Mouse (Mus musculus) CH12.LX (cell line): ENCODE measurements around the gene Iqcf5. TPM values are rescaled to one million over a fixed set of nuclear protein-coding genes. Genes with fewer than 3 reads are reported as not detected.

Experiments used
- DNase-seq: peaks from one replicate; pipeline ENCODE4 v3.0.0-alpha.2; 2013; ENCODE audit errors: extremely low read depth
- H3K27ac ChIP-seq: 2 replicates; pipeline ENCODE4 v1.5.1; 2012; ENCODE audit warnings: low read depth, mild to moderate bottlenecking, control low read depth, moderate library complexity; ENCODE audit not compliant: insufficient read depth
- H3K27me3 ChIP-seq: replicated peaks from 2 replicates; pipeline ENCODE3; 2012; ENCODE audit warnings: inconsistent platforms
- H3K36me3 ChIP-seq, 2 experiments: replicated peaks in 1 of 2; 2 replicates each; pipeline versions ENCODE3 to v1.6.1; 2012; ENCODE audit warnings: inconsistent platforms in 1 of 2, low read length in 1 of 2, mild to moderate bottlenecking in 1 of 2, mixed read lengths in 1 of 2, moderate library complexity in 1 of 2; ENCODE audit not compliant: control insufficient read depth in 1 of 2, insufficient read depth in 1 of 2
- H3K4me1 ChIP-seq, 2 experiments: 2 replicates each; pipeline ENCODE4 v1.6.1; 2012; ENCODE audit warnings: inconsistent platforms in 1 of 2, moderate library complexity in 1 of 2; ENCODE audit not compliant: insufficient read depth in 2 of 2, control insufficient read depth in 1 of 2
- H3K4me2 ChIP-seq: 2 replicates; pipeline ENCODE4 v1.6.1; 2012; ENCODE audit warnings: low read depth, mild to moderate bottlenecking, control low read depth; ENCODE audit not compliant: poor library complexity, insufficient read depth, severe bottlenecking
- H3K4me3 ChIP-seq, 3 experiments: fragments of 150-350 bp in 1 of 3; sonication (generic) in 1 of 3; replicated peaks in 1 of 3; 2 replicates each; pipeline versions ENCODE3 to v1.5.1; 2011 to 2012; ENCODE audit warnings: low read depth in 2 of 3, low read length in 2 of 3, mild to moderate bottlenecking in 2 of 3, moderate library complexity in 2 of 3, control low read depth in 1 of 3, improper control_type of control experiment in 1 of 3, inconsistent platforms in 1 of 3, mixed read lengths in 1 of 3; ENCODE audit not compliant: poor library complexity in 1 of 3
- H3K79me2 ChIP-seq: replicated peaks from 2 replicates; pipeline ENCODE4 v1.6.1; 2012; ENCODE audit warnings: mild to moderate bottlenecking, moderate library complexity; ENCODE audit not compliant: control insufficient read depth, poor library complexity, insufficient read depth, severe bottlenecking; ENCODE audit errors: extremely low read depth
- H3K9ac ChIP-seq: 2 replicates; pipeline ENCODE4 v1.6.1; 2012; ENCODE audit warnings: low read depth, mild to moderate bottlenecking, control low read depth, moderate library complexity; ENCODE audit not compliant: insufficient read depth
- H3K9me3 ChIP-seq: replicated peaks from 2 replicates; pipeline ENCODE3; 2012; ENCODE audit warnings: low read length, inconsistent platforms, mixed read lengths
- CHD1 ChIP-seq: IDR thresholded peaks from 2 replicates; pipeline ENCODE4 v1.6.1; 2012; ENCODE audit warnings: low read depth, low read length, improper control_type of control experiment, inconsistent platforms
- CTCF ChIP-seq, 2 experiments: IDR thresholded peaks in 1 of 2; conservative IDR thresholded peaks in 1 of 2; 2 replicates each; pipeline ENCODE4 v1.5.1; 2011 to 2012; ENCODE audit warnings: low read depth in 2 of 2, low read length in 2 of 2, improper control_type of control experiment in 1 of 2, inconsistent platforms in 1 of 2, mild to moderate bottlenecking in 1 of 2, moderate library complexity in 1 of 2
- ELF1 ChIP-seq: IDR thresholded peaks from 2 replicates; pipeline ENCODE4 v1.6.1; 2014; ENCODE audit warnings: low read depth, mild to moderate bottlenecking, inconsistent platforms, low read length, improper control_type of control experiment
- ETS1 ChIP-seq: conservative IDR thresholded peaks from 2 replicates; pipeline ENCODE4 v1.6.1; 2012; ENCODE audit warnings: low read depth, mild to moderate bottlenecking, inconsistent platforms, low read length, improper control_type of control experiment, moderate library complexity
- IRF4 ChIP-seq: IDR thresholded peaks from 2 replicates; pipeline ENCODE4 v1.6.1; 2014; ENCODE audit warnings: low read depth, mild to moderate bottlenecking, inconsistent platforms, low read length, improper control_type of control experiment
- JUN ChIP-seq: IDR thresholded peaks from 2 replicates; pipeline ENCODE4 v1.6.1; 2011; ENCODE audit warnings: low read depth, mild to moderate bottlenecking, low read length, improper control_type of control experiment, moderate library complexity; ENCODE audit not compliant: insufficient read depth
- JUND ChIP-seq: conservative IDR thresholded peaks from 2 replicates; pipeline ENCODE4 v1.6.1; 2011; ENCODE audit warnings: low read depth, low read length, improper control_type of control experiment
- KAT2A ChIP-seq: IDR thresholded peaks from 2 replicates; pipeline ENCODE4 v1.6.1; 2012; ENCODE audit warnings: low read length, improper control_type of control experiment, inconsistent platforms; ENCODE audit not compliant: insufficient replicate concordance
- MAX ChIP-seq: IDR thresholded peaks from 2 replicates; pipeline ENCODE4 v1.6.1; 2011; ENCODE audit warnings: low read length, improper control_type of control experiment
- MXI1 ChIP-seq: IDR thresholded peaks from 2 replicates; pipeline ENCODE4 v1.6.1; 2011; ENCODE audit warnings: mild to moderate bottlenecking, low read depth, low read length, improper control_type of control experiment
- NELFE ChIP-seq: IDR thresholded peaks from 2 replicates; pipeline ENCODE4 v1.6.1; 2011; ENCODE audit warnings: low read depth, low read length, improper control_type of control experiment
- TBP ChIP-seq: conservative IDR thresholded peaks from 2 replicates; pipeline ENCODE4 v1.6.1; 2011; ENCODE audit warnings: low read depth, low read length, improper control_type of control experiment
- TCF12 ChIP-seq: IDR thresholded peaks from 2 replicates; pipeline ENCODE4 v1.6.1; 2014; ENCODE audit warnings: low read depth, mild to moderate bottlenecking, inconsistent platforms, low read length, improper control_type of control experiment
- ZKSCAN1 ChIP-seq: IDR thresholded peaks from 2 replicates; pipeline ENCODE4 v1.6.1; 2012; ENCODE audit warnings: low read depth, inconsistent platforms, low read length, improper control_type of control experiment, borderline replicate concordance
- ZMIZ1 ChIP-seq: IDR thresholded peaks from 2 replicates; pipeline ENCODE4 v1.6.1; 2012; ENCODE audit warnings: low read depth, mild to moderate bottlenecking, inconsistent platforms, low read length, improper control_type of control experiment
- dilution Hi-C: fragments of 300-500 bp; cut with MboI; formaldehyde crosslinking; loops from 2 replicates; pipeline ENCODE4 v1.14.3; 2020; ENCODE audit warnings: low sequenced_read_pairs; ENCODE audit not compliant: extremely low pct_unique_long_range_greater_than_20kb, extremely low pct_ligation_motif_present
- in situ Hi-C: fragments of 300-500 bp; cut with MboI; formaldehyde crosslinking; loops from 3 replicates; pipeline ENCODE4 v1.14.3; 2019; ENCODE audit warnings: low sequenced_read_pairs, low pct_ligation_motif_present, low pct_unique_long_range_greater_than_20kb, mixed read lengths
- polyA plus RNA-seq: library from polyadenylated mRNA; unstranded; fragments of >175 nt; gene quantifications from 2 replicates; pipeline ENCODE4 v1.2.1, GENCODE M21; 2012; ENCODE audit warnings: low read depth; ENCODE audit not compliant: insufficient read length
- total RNA-seq, 2 experiments: library from RNA; depleted of rRNA; stranded (reverse); fragments of 300-350 nt in 1 of 2; fragments of >200 nt in 1 of 2; gene quantifications; 2 replicates each; pipeline ENCODE4 v1.2.3; 2012 to 2014

Gene Iqcf5
- total and polyA plus RNA-seq, 3 experiments = 0.72 to 1.8 (median 0.77) TPM

DNA sequence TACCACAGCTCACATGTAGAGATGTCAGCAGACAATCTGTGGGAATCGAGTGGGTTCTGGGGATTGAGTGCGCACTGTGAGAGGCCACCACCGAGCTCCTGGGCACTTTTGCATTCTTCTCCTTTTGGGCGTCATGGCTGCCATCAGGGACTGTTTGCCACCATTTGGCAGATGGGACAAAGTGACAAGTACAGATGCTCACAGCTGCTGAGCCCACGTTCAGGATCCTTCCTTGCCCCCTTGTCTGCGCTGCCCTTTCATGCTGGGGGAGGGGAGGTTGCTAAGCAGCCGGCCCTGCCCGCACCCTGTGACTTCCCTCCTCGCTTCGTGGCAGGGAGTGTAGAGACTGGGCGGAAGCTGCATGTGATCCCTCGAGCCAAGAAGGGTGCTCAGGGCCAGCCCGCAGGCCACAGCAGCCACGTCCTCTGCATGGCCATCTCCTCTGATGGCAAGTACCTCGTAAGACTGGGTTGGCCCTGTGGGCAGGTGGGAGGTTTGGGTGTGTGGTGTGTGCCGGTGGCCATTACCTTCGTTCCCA is 31.7 kb upstream of the Iqcf5 start:
- Histone ChIP-seq H3K27ac (no peak overlapping the region), H3K27me3 (no peaks in the 10 kb centered on the region), H3K9me3 (no peaks in the 10 kb centered on the region), H3K9ac (no peak overlapping the region), H3K79me2 (peaks cover 21% of the 10 kb centered on the region), H3K36me3 (peaks cover 59 to 77% of the 10 kb centered on the region in 2 experiments), H3K4me1 (peaks cover 6 to 33% of the 10 kb centered on the region in 2 experiments; a peak in 3 of 4 replicates), H3K4me2 (no peak overlapping the region), H3K4me3 (no peak overlapping the region)
- TF ChIP-seq MAX = no peak
- TF ChIP-seq ELF1 = no peak
- in situ Hi-C loops (no loop called here), dilution Hi-C loops (no loop called here)
- DNase-seq = no peak

DNA sequence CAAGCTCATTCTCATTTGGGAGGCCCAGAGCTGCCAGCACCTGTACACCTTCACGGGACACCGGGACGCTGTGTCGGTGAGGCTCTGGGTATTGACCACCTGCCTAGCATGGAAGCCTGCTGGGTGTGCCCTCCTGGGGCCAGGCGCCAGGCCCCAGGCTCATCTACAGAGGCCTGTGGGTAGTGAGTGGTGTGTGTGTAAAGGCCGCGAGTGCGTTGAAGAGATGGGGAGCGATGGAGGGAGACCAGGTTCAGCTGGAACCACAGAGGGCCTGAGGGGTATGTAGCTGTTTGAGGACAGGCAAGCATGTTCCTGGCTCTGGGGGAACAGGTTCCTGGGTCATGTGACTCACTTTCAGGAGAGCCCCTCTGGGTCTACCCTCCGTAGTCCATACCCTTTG is 31.2 kb upstream of the Iqcf5 start:
- Histone ChIP-seq H3K4me1 (peaks cover 6 to 31% of the 10 kb centered on the region in 2 experiments; a peak in 3 of 4 replicates), H3K36me3 (peaks cover 59 to 77% of the 10 kb centered on the region in 2 experiments), H3K9ac (no peak overlapping the region), H3K9me3 (no peaks in the 10 kb centered on the region), H3K27ac (no peak overlapping the region), H3K4me2 (no peak overlapping the region), H3K4me3 (no peak overlapping the region), H3K79me2 (peaks cover 16% of the 10 kb centered on the region), H3K27me3 (no peaks in the 10 kb centered on the region)
- in situ Hi-C loops (no loop called here), dilution Hi-C loops (no loop called here)
- no peak for DNase-seq
- TF ChIP-seq TBP = no peak
- TF ChIP-seq ETS1 = no peak
- no peak for TF ChIP-seq KAT2A

DNA sequence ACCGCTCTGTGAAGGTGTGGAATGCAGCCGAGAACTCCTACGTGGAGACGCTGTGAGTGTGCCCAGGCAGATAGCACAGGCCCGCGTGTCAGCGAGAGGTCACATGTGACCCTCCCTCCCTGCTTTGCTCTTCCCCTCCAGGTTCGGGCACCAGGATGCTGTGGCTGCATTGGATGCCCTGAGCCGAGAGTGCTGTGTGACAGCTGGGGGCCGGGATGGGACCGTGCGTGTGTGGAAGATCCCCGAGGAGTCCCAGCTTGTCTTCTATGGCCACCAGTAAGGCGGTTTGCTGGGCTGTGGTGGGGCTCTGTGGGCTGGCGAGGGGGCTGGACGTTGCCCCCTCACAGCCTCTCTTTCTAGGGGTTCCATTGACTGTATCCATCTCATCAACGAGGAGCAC is 30.8 kb upstream of the Iqcf5 start:
- dilution Hi-C loops = no loop called here
- no peak overlapping the region for H3K9ac ChIP-seq
- no peaks in the 10 kb centered on the region for H3K9me3 ChIP-seq
- H3K79me2 ChIP-seq = peaks cover 11% of the 10 kb centered on the region
- peaks cover 59 to 77% of the 10 kb centered on the region in 2 experiments for H3K36me3 ChIP-seq
- DNase-seq = no peak
- H3K4me1 ChIP-seq = peaks cover 6 to 27% of the 10 kb centered on the region in 2 experiments; a peak in 3 of 4 replicates
- no peaks in the 10 kb centered on the region for H3K27me3 ChIP-seq
- no peak for TF ChIP-seq KAT2A
- TF ChIP-seq CHD1 = no peak
- TF ChIP-seq ZKSCAN1 = no peak
- no peak for TF ChIP-seq ETS1
- no peak for TF ChIP-seq ZMIZ1
- no peak for TF ChIP-seq ELF1
- TF ChIP-seq CTCF (conservative IDR thresholded peaks at IDR 0.05 in 1 of 2, IDR thresholded peaks at IDR 0.05 in 1 of 2; ENCODE audit: low read depth in 2 of 2, low read length in 2 of 2) = no peak
- no peak for TF ChIP-seq JUN
- no peak for TF ChIP-seq MXI1
- TF ChIP-seq NELFE = no peak
- TF ChIP-seq TCF12 = no peak
- TF ChIP-seq JUND = no peak
- no peak for TF ChIP-seq MAX
- no peak for TF ChIP-seq IRF4
- in situ Hi-C loops = no loop called here
- no peak overlapping the region for H3K27ac ChIP-seq
- no peak overlapping the region for H3K4me3 ChIP-seq
- H3K4me2 ChIP-seq = no peak overlapping the region
